Mouse (Mus musculus): ENCODE measurements at regions not wholly inside any gene's neighbourhood (a gene's known extent, or its start where the extent isn't known, plus 50 kb on each side); places are given as distances from the start of the nearest gene placed in this dataset.
A peak's percentile ranks its signal among the peaks of the same experiment; 100 is the strongest.

GRCm38 (mm10) chr19:23066726-23067125, 74.3 kb upstream of the Klf9 start:
- no peaks in the 10 kb centered on the region for H3K9me3 ChIP-seq (replicated peaks)
- DNase-seq (ENCODE audit: low spot score) = no peak
- 95% methylated on average over 2 of the region's 2 CpGs for WGBS

GRCm38 (mm10) chr19:23068600-23068999, 72.4 kb upstream of the Klf9 start:
- no peak for DNase-seq (ENCODE audit: low spot score)
- WGBS = 89% methylated on average over 3 of the region's 3 CpGs
- H3K27me3 ChIP-seq (ENCODE audit: low read depth, poor library complexity, severe bottlenecking) = no peaks in the 10 kb centered on the region
- H3K4me3 ChIP-seq = no peak overlapping the region
- no peaks in the 10 kb centered on the region for H3K36me3 ChIP-seq
- no peaks in the 10 kb centered on the region for H3K4me1 ChIP-seq
- H3K27ac ChIP-seq = no peak overlapping the region
- no peaks in the 10 kb centered on the region for H3K9me3 ChIP-seq (replicated peaks)

More at GRCm38 (mm10) chr19:23066726-23067125, 74.3 kb upstream of the Klf9 start:
- no peaks in the 10 kb centered on the region for H3K27me3 ChIP-seq (ENCODE audit: low read depth, poor library complexity, severe bottlenecking)
- H3K36me3 ChIP-seq = no peaks in the 10 kb centered on the region
- H3K4me1 ChIP-seq = no peaks in the 10 kb centered on the region
- H3K4me3 ChIP-seq = no peak overlapping the region
- no peak overlapping the region for H3K27ac ChIP-seq

- no peak for DNase-seq (ENCODE audit: low spot score)
- 95% methylated on average over 1 of the region's 1 CpGs for WGBS
- H3K4me3 ChIP-seq = no peak overlapping the region
- H3K27ac ChIP-seq = no peak overlapping the region
- no peaks in the 10 kb centered on the region for H3K9me3 ChIP-seq (replicated peaks)
- H3K27me3 ChIP-seq (ENCODE audit: low read depth, poor library complexity, severe bottlenecking) = no peaks in the 10 kb centered on the region
- H3K36me3 ChIP-seq = no peaks in the 10 kb centered on the region
- H3K4me1 ChIP-seq = no peaks in the 10 kb centered on the region
Observed at GRCm38 (mm10) chr19:23069656-23070055, 71.4 kb upstream of the Klf9 start.

- no peak for DNase-seq (ENCODE audit: low spot score)
- H3K36me3 ChIP-seq = no peaks in the 10 kb centered on the region
- H3K9me3 ChIP-seq (replicated peaks) = no peaks in the 10 kb centered on the region
- no peak overlapping the region for H3K4me3 ChIP-seq
- H3K27ac ChIP-seq = no peak overlapping the region
- no peaks in the 10 kb centered on the region for H3K27me3 ChIP-seq (ENCODE audit: low read depth, poor library complexity, severe bottlenecking)
- WGBS = 100% methylated on average over 1 of the region's 1 CpGs
- H3K4me1 ChIP-seq = no peaks in the 10 kb centered on the region
Observed at GRCm38 (mm10) chr19:23071000-23071399, 70.0 kb upstream of the Klf9 start.

- H3K27me3 ChIP-seq (ENCODE audit: low read depth, poor library complexity, severe bottlenecking) = no peaks in the 10 kb centered on the region
- no peak overlapping the region for H3K27ac ChIP-seq
- no peaks in the 10 kb centered on the region for H3K4me1 ChIP-seq
- H3K4me3 ChIP-seq = no peak overlapping the region
- H3K36me3 ChIP-seq = no peaks in the 10 kb centered on the region
- 85% methylated on average over 14 of the region's 14 CpGs for WGBS
- no peak for DNase-seq (ENCODE audit: low spot score)
- no peaks in the 10 kb centered on the region for H3K9me3 ChIP-seq (replicated peaks)
Observed at GRCm38 (mm10) chr19:23074602-23075570, 66.1 kb upstream of the Klf9 start.

GRCm38 (mm10) chr19:23075790-23076189, 65.2 kb upstream of the Klf9 start:
- no peak for DNase-seq (ENCODE audit: low spot score)
- no peaks in the 10 kb centered on the region for H3K4me1 ChIP-seq
- no peak overlapping the region for H3K4me3 ChIP-seq
- H3K27me3 ChIP-seq (ENCODE audit: low read depth, poor library complexity, severe bottlenecking) = no peaks in the 10 kb centered on the region
- no peaks in the 10 kb centered on the region for H3K9me3 ChIP-seq (replicated peaks)
- no peak overlapping the region for H3K27ac ChIP-seq
- no peaks in the 10 kb centered on the region for H3K36me3 ChIP-seq
- 65% methylated on average over 5 of the region's 5 CpGs for WGBS

- Histone ChIP-seq H3K27ac (no peak overlapping the region), H3K4me3 (no peak overlapping the region), H3K4me1 (no peaks in the 10 kb centered on the region; the same call in 1 of the 2 replicates), H3K36me3 (no peaks in the 10 kb centered on the region), H3K9me3 (replicated peaks) (no peaks in the 10 kb centered on the region), H3K27me3 (ENCODE audit: low read depth, poor library complexity, severe bottlenecking) (no peaks in the 10 kb centered on the region)
- 34% methylated on average over 7 of the region's 7 CpGs for WGBS
- DNase-seq (ENCODE audit: low spot score) = peak; percentile 31
Observed at GRCm38 (mm10) chr19:23085173-23085660, 55.8 kb upstream of the Klf9 start.

GRCm38 (mm10) chr19:23087575-23087974, 53.5 kb upstream of the Klf9 start:
- DNase-seq (ENCODE audit: low spot score) = no peak
- Histone ChIP-seq H3K27me3 (ENCODE audit: low read depth, poor library complexity, severe bottlenecking) (no peaks in the 10 kb centered on the region), H3K36me3 (no peaks in the 10 kb centered on the region), H3K4me1 (no peaks in the 10 kb centered on the region; the same call in 1 of the 2 replicates), H3K9me3 (replicated peaks) (no peaks in the 10 kb centered on the region), H3K4me3 (no peak overlapping the region), H3K27ac (no peak overlapping the region)
- WGBS = 90% methylated on average over 3 of the region's 3 CpGs

GRCm38 (mm10) chr19:23089081-23089480, 51.9 kb upstream of the Klf9 start:
- no peak overlapping the region for H3K4me3 ChIP-seq
- no peaks in the 10 kb centered on the region for H3K36me3 ChIP-seq
- H3K9me3 ChIP-seq (replicated peaks) = no peaks in the 10 kb centered on the region
- 100% methylated on average over 1 of the region's 1 CpGs for WGBS
- H3K4me1 ChIP-seq = no peaks in the 10 kb centered on the region; the same call in 1 of the 2 replicates
- no peak overlapping the region for H3K27ac ChIP-seq
- no peak for DNase-seq (ENCODE audit: low spot score)
- no peaks in the 10 kb centered on the region for H3K27me3 ChIP-seq (ENCODE audit: low read depth, poor library complexity, severe bottlenecking)

- no peak overlapping the region for H3K4me3 ChIP-seq
- H3K9me3 ChIP-seq (replicated peaks) = no peaks in the 10 kb centered on the region
- no peaks in the 10 kb centered on the region for H3K36me3 ChIP-seq
- H3K4me1 ChIP-seq = no peaks in the 10 kb centered on the region; the same call in 1 of the 2 replicates
- DNase-seq (ENCODE audit: low spot score) = no peak
- H3K27me3 ChIP-seq (ENCODE audit: low read depth, poor library complexity, severe bottlenecking) = no peaks in the 10 kb centered on the region
- 92% methylated on average over 8 of the region's 8 CpGs for WGBS
- H3K27ac ChIP-seq = no peak overlapping the region
Observed at GRCm38 (mm10) chr19:23089761-23090514, 51.1 kb upstream of the Klf9 start.
